Mouse (Mus musculus) forebrain, embryonic 12.5 days (tissue): ENCODE measurements around the gene Dctn1. TPM values are rescaled to one million over a fixed set of nuclear protein-coding genes. Genes with fewer than 3 reads are reported as not detected.

ENCODE experiments used
- ATAC-seq: fragments of 200-750 bp; cut with Nextera tagmentation; 2 replicates; pipeline ENCODE4 v1.8.0; 2017; ENCODE audit warnings: moderate TSS enrichment; ENCODE audit not compliant: low FRiP score
- H3K27ac ChIP-seq: fragments of 300-500 bp; sonication (generic); 2 replicates; pipeline ENCODE4 v1.5.1; 2016; ENCODE audit warnings: mild to moderate bottlenecking
- H3K27me3 ChIP-seq: fragments of 300-500 bp; sonication (generic); 2 replicates; pipeline ENCODE4 v1.6.1; 2016; ENCODE audit warnings: mild to moderate bottlenecking
- H3K36me3 ChIP-seq: fragments of 300-500 bp; sonication (generic); replicated peaks from 2 replicates; pipeline ENCODE4 v1.6.1; 2016; ENCODE audit warnings: mild to moderate bottlenecking
- H3K4me1 ChIP-seq: fragments of 300-500 bp; sonication (generic); 2 replicates; pipeline ENCODE4 v1.6.1; 2016
- H3K4me2 ChIP-seq: fragments of 300-500 bp; sonication (generic); 2 replicates; pipeline ENCODE4 v1.6.1; 2016; ENCODE audit warnings: mild to moderate bottlenecking, moderate library complexity
- H3K4me3 ChIP-seq: fragments of 300-500 bp; sonication (generic); replicated peaks from 2 replicates; pipeline ENCODE4 v1.5.1; 2016; ENCODE audit warnings: mild to moderate bottlenecking
- H3K9ac ChIP-seq: fragments of 300-500 bp; sonication (generic); 2 replicates; pipeline ENCODE4 v1.6.1; 2016; ENCODE audit warnings: mild to moderate bottlenecking
- H3K9me3 ChIP-seq: fragments of 300-500 bp; sonication (generic); 2 replicates; pipeline ENCODE4 v1.6.1; 2016
- WGBS: fragments of 180-500 bp; shearing (Covaris S2); methylation state at CpG from one replicate; pipeline ENCODE4 v1.1.7; 2016; 5-methylcytosine and 5-hydroxymethylcytosine counted together
- polyA plus RNA-seq: library from polyadenylated mRNA; unstranded; fragments of >200 nt; fragmentation: Nextera tagmentation; extraction: Ambion mirVana; gene quantifications from 2 replicates; pipeline ENCODE4 v1.2.1, GENCODE M21; 2016

Gene Dctn1
- polyA plus RNA-seq, 1 experiment from 2014 or later = 128 TPM

GRCm38 (mm10) chr6:83184858-83185435 lies 19.2 kb downstream of the Dctn1 start:
- no peak overlapping the region for H3K4me3 ChIP-seq
- no peak overlapping the region for H3K4me2 ChIP-seq
- H3K9ac ChIP-seq = no peak overlapping the region
- ATAC-seq = no peak
- H3K27ac ChIP-seq = no peak overlapping the region
- peaks cover 41% of the 10 kb centered on the region for H3K4me1 ChIP-seq
- 90% methylated on average over 3 of the region's 3 CpGs for WGBS
- peaks cover 39% of the 10 kb centered on the region for H3K36me3 ChIP-seq
- no peaks in the 10 kb centered on the region for H3K9me3 ChIP-seq
- no peaks in the 10 kb centered on the region for H3K27me3 ChIP-seq

- Histone ChIP-seq H3K27me3 (no peaks in the 10 kb centered on the region), H3K9me3 (no peaks in the 10 kb centered on the region), H3K4me2 (peak overlapping the region; percentile 66), H3K9ac (peak overlapping the region; percentile 68), H3K4me3 (peak overlapping the region; percentile 48), H3K27ac (peak overlapping the region; percentile 69), H3K36me3 (peaks cover 52% of the 10 kb centered on the region), H3K4me1 (peaks cover 36% of the 10 kb centered on the region)
- peak; percentile 95 for ATAC-seq
- 4% methylated on average over 25 of the region's 25 CpGs for WGBS
These were observed 20.5 kb downstream of the Dctn1 start for GRCm38 (mm10) chr6:83185895-83186861.

GRCm38 (mm10) chr6:83186946-83187345 lies 21.2 kb downstream of the Dctn1 start:
- WGBS = 58% methylated on average over 2 of the region's 2 CpGs
- ATAC-seq = no peak
- Histone ChIP-seq H3K4me3 (peak overlapping the region; percentile 48), H3K9me3 (no peaks in the 10 kb centered on the region), H3K36me3 (peaks cover 59% of the 10 kb centered on the region), H3K4me1 (peaks cover 36% of the 10 kb centered on the region), H3K4me2 (peak overlapping the region; percentile 66), H3K27ac (peak overlapping the region; percentile 69), H3K9ac (peak overlapping the region; percentile 68), H3K27me3 (no peaks in the 10 kb centered on the region)

- H3K36me3 ChIP-seq = peaks cover 98% of the 10 kb centered on the region
- ATAC-seq = no peak
These were observed 27.9 kb downstream of the Dctn1 start for GRCm38 (mm10) chr6:83193571-83193970.

GRCm38 (mm10) chr6:83197345-83198004 lies 31.8 kb downstream of the Dctn1 start:
- Histone ChIP-seq H3K9ac (no peak overlapping the region), H3K9me3 (no peaks in the 10 kb centered on the region), H3K27me3 (no peaks in the 10 kb centered on the region), H3K36me3 (peaks cover 85% of the 10 kb centered on the region), H3K27ac (no peak overlapping the region), H3K4me2 (no peak overlapping the region), H3K4me1 (no peaks in the 10 kb centered on the region), H3K4me3 (no peak overlapping the region)
- WGBS = 46% methylated on average over 15 of the region's 15 CpGs
- peak; percentile 50 for ATAC-seq

More at GRCm38 (mm10) chr6:83193571-83193970, 27.9 kb downstream of the Dctn1 start:
- 89% methylated on average over 7 of the region's 7 CpGs for WGBS
- no peaks in the 10 kb centered on the region for H3K27me3 ChIP-seq
- H3K4me2 ChIP-seq = no peak overlapping the region
- peaks cover under 1% of the 10 kb centered on the region; the same call in 1 of the 2 replicates for H3K4me1 ChIP-seq
- no peak overlapping the region for H3K27ac ChIP-seq
- H3K4me3 ChIP-seq = no peak overlapping the region
- H3K9ac ChIP-seq = no peak overlapping the region
- H3K9me3 ChIP-seq = no peaks in the 10 kb centered on the region

- Histone ChIP-seq H3K4me1 (no peaks in the 10 kb centered on the region), H3K4me2 (no peak overlapping the region), H3K9ac (no peak overlapping the region), H3K4me3 (no peak overlapping the region), H3K27ac (no peak overlapping the region), H3K27me3 (no peaks in the 10 kb centered on the region), H3K9me3 (no peaks in the 10 kb centered on the region), H3K36me3 (peaks cover 27% of the 10 kb centered on the region)
- WGBS = 89% methylated on average over 4 of the region's 4 CpGs
- no peak for ATAC-seq
These were observed 37.6 kb downstream of the Dctn1 start for GRCm38 (mm10) chr6:83203320-83203719.

- peaks cover 8% of the 10 kb centered on the region for H3K4me1 ChIP-seq
- H3K36me3 ChIP-seq = 0 out of 2 replicates have a peak, but pooled peaks cover 5% of the 10 kb centered on the region
- no peaks in the 10 kb centered on the region for H3K9me3 ChIP-seq
- H3K9ac ChIP-seq = no peak overlapping the region
- H3K4me3 ChIP-seq = no peak overlapping the region
- no peak overlapping the region for H3K4me2 ChIP-seq
- H3K27ac ChIP-seq = no peak overlapping the region
- no peaks in the 10 kb centered on the region for H3K27me3 ChIP-seq
- WGBS = 92% methylated on average over 3 of the region's 3 CpGs
- no peak for ATAC-seq
These were observed 40.1 kb downstream of the Dctn1 start for GRCm38 (mm10) chr6:83205851-83206250.

- no peak overlapping the region for H3K4me3 ChIP-seq
- H3K27ac ChIP-seq = no peak overlapping the region
- H3K36me3 ChIP-seq = no peaks in the 10 kb centered on the region
- H3K4me1 ChIP-seq = peaks cover 9% of the 10 kb centered on the region
- no peak overlapping the region for H3K9ac ChIP-seq
- H3K4me2 ChIP-seq = no peak overlapping the region
- no peaks in the 10 kb centered on the region for H3K9me3 ChIP-seq
- WGBS = 85% methylated on average over 11 of the region's 11 CpGs
- ATAC-seq = no peak
- no peaks in the 10 kb centered on the region for H3K27me3 ChIP-seq
These were observed 40.6 kb downstream of the Dctn1 start for GRCm38 (mm10) chr6:83206321-83206720.

GRCm38 (mm10) chr6:83207361-83208049 lies 41.8 kb downstream of the Dctn1 start:
- Histone ChIP-seq H3K9ac (no peak overlapping the region), H3K36me3 (no peaks in the 10 kb centered on the region), H3K4me3 (no peak overlapping the region), H3K4me1 (peaks cover 14% of the 10 kb centered on the region), H3K27me3 (no peaks in the 10 kb centered on the region), H3K9me3 (no peaks in the 10 kb centered on the region), H3K4me2 (no peak overlapping the region), H3K27ac (no peak overlapping the region)
- no peak for ATAC-seq
- WGBS = 78% methylated on average over 9 of the region's 9 CpGs

- no peaks in the 10 kb centered on the region for H3K36me3 ChIP-seq
- 93% methylated on average over 2 of the region's 2 CpGs for WGBS
- H3K9me3 ChIP-seq = no peaks in the 10 kb centered on the region
These were observed 42.3 kb downstream of the Dctn1 start for GRCm38 (mm10) chr6:83208050-83208400.

GRCm38 (mm10) chr6:83210495-83210894 lies 44.8 kb downstream of the Dctn1 start:
- no peaks in the 10 kb centered on the region for H3K27me3 ChIP-seq
- peaks cover 16% of the 10 kb centered on the region for H3K4me1 ChIP-seq
- H3K4me3 ChIP-seq = no peak overlapping the region
- H3K27ac ChIP-seq = no peak overlapping the region
- no peak overlapping the region for H3K4me2 ChIP-seq
- H3K36me3 ChIP-seq = no peaks in the 10 kb centered on the region
- no peak for ATAC-seq
- no peak overlapping the region for H3K9ac ChIP-seq
- H3K9me3 ChIP-seq = no peaks in the 10 kb centered on the region
- WGBS = 47% methylated on average over 2 of the region's 2 CpGs

More at GRCm38 (mm10) chr6:83208050-83208400, 42.3 kb downstream of the Dctn1 start:
- no peak overlapping the region for H3K9ac ChIP-seq
- peaks cover 14% of the 10 kb centered on the region for H3K4me1 ChIP-seq
- ATAC-seq = no peak
- H3K27ac ChIP-seq = no peak overlapping the region
- H3K27me3 ChIP-seq = no peaks in the 10 kb centered on the region
- no peak overlapping the region for H3K4me3 ChIP-seq
- H3K4me2 ChIP-seq = no peak overlapping the region

GRCm38 (mm10) chr6:83211526-83211925 lies 45.8 kb downstream of the Dctn1 start:
- no peak overlapping the region for H3K9ac ChIP-seq
- no peak overlapping the region for H3K4me3 ChIP-seq
- no peaks in the 10 kb centered on the region for H3K36me3 ChIP-seq
- WGBS = 22% methylated on average over 5 of the region's 5 CpGs
- H3K9me3 ChIP-seq = no peaks in the 10 kb centered on the region
- H3K27ac ChIP-seq = no peak overlapping the region
- H3K27me3 ChIP-seq = no peaks in the 10 kb centered on the region
- no peak overlapping the region for H3K4me2 ChIP-seq
- peaks cover 18% of the 10 kb centered on the region for H3K4me1 ChIP-seq
- ATAC-seq = no peak
